Mouse (Mus musculus): ENCODE measurements at regions not wholly inside any gene's neighbourhood (a gene's known extent, or its start where the extent isn't known, plus 50 kb on each side); places are given as distances from the start of the nearest gene placed in this dataset.

- peak; percentile 27 for DNase-seq (ENCODE audit: extremely low read depth, insufficient read length, low spot score)
Measured at GRCm38 (mm10) chr15:50246418-50247186, 3638.1 kb upstream of the Gm7489 start.

DNA sequence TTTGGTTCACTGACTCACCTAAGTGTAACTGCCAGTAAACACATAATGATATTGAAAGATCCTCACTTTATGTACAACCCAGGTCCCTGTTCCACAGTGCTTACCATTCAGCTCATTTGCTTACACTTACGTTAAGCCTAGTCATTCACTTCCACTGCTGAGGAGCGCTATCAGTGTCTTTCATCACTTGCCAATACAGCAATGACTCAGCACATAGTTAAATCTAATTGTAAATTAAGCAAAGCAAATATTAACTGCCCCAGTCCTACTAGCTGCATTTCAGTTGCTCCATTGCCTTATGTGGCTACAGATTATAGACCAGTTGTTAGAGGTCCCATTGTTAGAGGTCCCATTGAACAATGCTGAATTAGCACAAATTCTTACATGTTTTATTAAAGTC lies 3624.6 kb upstream of the Gm7489 start:
- no peak for DNase-seq (ENCODE audit: extremely low read depth, insufficient read length, low spot score)

GRCm38 (mm10) chr15:50261245-50261872 lies 3623.3 kb upstream of the Gm7489 start:
- DNase-seq (ENCODE audit: extremely low read depth, insufficient read length, low spot score), result peak; percentile 23

GRCm38 (mm10) chr15:50267542-50267941 lies 3617.2 kb upstream of the Gm7489 start:
- DNase-seq (ENCODE audit: extremely low read depth, insufficient read length, low spot score), result no peak

DNA sequence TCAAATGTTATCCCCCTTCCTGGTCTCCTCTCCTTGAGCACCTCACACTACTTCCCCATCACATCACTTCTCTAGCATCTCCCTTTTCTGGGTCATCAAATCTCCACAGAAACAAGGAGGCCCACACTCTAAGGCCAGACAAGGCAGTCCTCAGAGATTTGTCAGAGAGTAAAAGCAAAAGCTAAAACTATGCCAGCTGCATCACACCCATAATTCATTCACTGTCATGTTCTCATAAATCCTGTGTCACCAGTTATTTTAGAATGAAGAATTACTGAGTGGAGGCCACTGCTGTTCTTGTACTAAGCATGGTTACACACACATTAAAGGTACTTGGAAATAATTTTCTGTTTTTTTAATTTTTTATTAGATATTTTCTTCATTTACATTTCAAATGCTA lies 3613.1 kb upstream of the Gm7489 start:
- DNase-seq (ENCODE audit: extremely low read depth, insufficient read length, low spot score), result no peak

GRCm38 (mm10) chr15:50282576-50282975 lies 3602.1 kb upstream of the Gm7489 start:
- no peak for DNase-seq (ENCODE audit: extremely low read depth, insufficient read length, low spot score)

- no peak for DNase-seq (ENCODE audit: extremely low read depth, insufficient read length, low spot score)
Measured at GRCm38 (mm10) chr15:50283491-50283890, 3601.2 kb upstream of the Gm7489 start.

- no peak for DNase-seq (ENCODE audit: extremely low read depth, insufficient read length, low spot score)
Measured at GRCm38 (mm10) chr15:50301831-50302230, 3582.9 kb upstream of the Gm7489 start.

GRCm38 (mm10) chr15:50304085-50304484 lies 3580.6 kb upstream of the Gm7489 start:
- DNase-seq (ENCODE audit: extremely low read depth, insufficient read length, low spot score), result no peak

- no peak for DNase-seq (ENCODE audit: extremely low read depth, insufficient read length, low spot score)
Measured at GRCm38 (mm10) chr15:50320796-50321195, 3563.9 kb upstream of the Gm7489 start.

GRCm38 (mm10) chr15:50345536-50345935 lies 3539.2 kb upstream of the Gm7489 start:
- no peak for DNase-seq (ENCODE audit: extremely low read depth, insufficient read length, low spot score)

GRCm38 (mm10) chr15:50346953-50347352 lies 3537.8 kb upstream of the Gm7489 start:
- DNase-seq (ENCODE audit: extremely low read depth, insufficient read length, low spot score), result no peak

GRCm38 (mm10) chr15:50360033-50360988 lies 3524.4 kb upstream of the Gm7489 start:
- DNase-seq (ENCODE audit: extremely low read depth, insufficient read length, low spot score), result no peak

DNA sequence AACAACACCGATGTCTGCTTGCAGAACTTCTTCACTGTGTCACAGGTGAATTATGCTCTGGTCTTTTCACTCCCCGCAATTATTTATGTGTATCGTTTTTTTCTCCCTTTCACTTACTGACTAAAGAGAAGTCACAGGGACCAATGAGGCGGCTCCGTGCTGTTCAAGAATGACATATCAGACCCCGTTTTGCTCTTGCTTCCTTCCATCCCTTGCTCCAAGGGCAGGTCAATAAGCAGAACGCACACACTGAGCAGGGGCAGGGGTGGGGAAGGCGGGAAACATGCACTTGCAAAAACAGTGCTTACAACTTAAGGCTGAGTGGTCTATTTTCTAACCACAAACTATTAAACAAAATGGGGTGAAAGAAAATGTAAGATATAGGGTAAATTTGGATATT lies 3523.4 kb upstream of the Gm7489 start:
- no peak for DNase-seq (ENCODE audit: extremely low read depth, insufficient read length, low spot score)

- DNase-seq (ENCODE audit: extremely low read depth, insufficient read length, low spot score), result peak; percentile 6
Measured at GRCm38 (mm10) chr15:50361751-50362507, 3522.8 kb upstream of the Gm7489 start.

DNA sequence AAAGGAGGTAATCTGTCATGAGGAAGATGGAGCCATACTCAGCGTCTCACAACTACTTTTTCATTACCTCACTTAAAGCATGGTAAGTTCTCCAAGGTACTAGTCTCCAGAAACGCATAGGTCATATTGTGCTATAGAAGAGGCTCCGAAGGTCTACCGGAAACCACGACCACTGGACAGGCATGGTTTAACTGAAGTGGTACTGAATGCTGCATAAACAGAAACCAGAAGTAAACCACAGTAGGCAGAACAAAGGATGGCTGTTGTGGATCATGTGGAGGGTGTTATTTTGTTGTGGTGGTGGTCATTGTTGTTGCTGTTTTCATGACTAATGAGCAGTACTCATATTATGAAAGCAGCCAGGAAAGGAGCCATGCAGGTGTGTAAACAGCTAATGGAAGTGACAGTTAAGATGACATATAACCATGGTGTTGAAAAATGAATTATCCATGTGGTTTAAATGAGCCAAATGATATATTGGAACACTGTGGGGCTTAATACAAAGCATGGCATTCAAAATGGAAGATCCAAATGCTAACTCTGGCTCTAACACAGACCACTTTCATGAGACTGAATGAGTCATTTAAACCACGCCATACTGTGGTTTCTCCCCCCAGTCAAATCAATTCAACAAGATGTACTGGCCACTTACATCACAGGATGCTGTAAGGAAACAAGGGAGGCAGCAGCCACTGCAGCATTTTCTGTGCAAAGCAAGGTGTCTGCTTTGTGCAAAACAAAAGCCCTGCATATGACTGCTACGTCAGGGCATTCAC lies 3484.5 kb upstream of the Gm7489 start:
- peak; percentile 60 for DNase-seq (ENCODE audit: extremely low read depth, insufficient read length, low spot score)

DNA sequence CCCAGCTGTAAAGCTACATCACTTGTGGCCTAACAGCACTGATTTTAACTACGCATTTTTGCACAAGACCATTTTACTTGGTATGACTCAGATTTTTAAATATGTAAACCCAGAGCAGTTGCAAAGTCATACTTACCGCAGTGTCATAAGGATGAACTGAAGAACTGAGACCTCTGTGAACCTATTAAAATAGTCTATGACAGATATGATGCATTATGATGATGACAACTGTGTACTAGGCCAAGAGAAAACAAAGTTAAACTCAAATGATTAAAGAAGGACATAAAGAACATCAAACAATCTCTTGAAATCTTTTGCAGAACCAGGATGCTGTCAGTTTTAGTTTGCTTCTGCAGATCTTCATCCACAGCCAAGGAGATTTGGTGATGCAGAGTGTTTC lies 3483.3 kb upstream of the Gm7489 start:
- peak; percentile 32 for DNase-seq (ENCODE audit: extremely low read depth, insufficient read length, low spot score)

GRCm38 (mm10) chr15:50402551-50402950 lies 3482.2 kb upstream of the Gm7489 start:
- no peak for DNase-seq (ENCODE audit: extremely low read depth, insufficient read length, low spot score)

DNA sequence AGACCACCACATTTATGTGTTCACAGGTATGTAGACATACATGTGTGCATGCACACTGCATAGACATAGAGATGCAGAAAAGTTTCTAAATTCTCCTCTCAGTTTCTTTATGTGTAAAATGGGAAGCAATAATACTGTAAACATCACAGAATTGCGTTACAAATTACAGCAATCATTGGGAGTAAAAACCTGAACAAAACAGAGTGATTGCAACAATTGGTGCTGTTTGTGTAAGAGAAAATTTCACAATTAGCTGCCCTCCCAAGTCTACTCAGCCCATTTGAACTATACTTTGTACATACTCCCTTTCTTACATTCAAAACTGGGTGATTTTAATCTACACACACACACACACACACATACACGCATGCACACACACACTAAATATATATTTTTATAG lies 3480.8 kb upstream of the Gm7489 start:
- DNase-seq (ENCODE audit: extremely low read depth, insufficient read length, low spot score), result no peak

- no peak for DNase-seq (ENCODE audit: extremely low read depth, insufficient read length, low spot score)
Measured at GRCm38 (mm10) chr15:50408985-50409384, 3475.7 kb upstream of the Gm7489 start.

Data from 3134 (cell line).